Comparison of ENCODE assay signal across 9 mouse cellular contexts in genomic region chr9:63091971-63092528, GRCm38 (mm10). TPM values are rescaled to one million over a fixed set of nuclear protein-coding genes. Genes with fewer than 3 reads are reported as not detected.
DNase-seq lines count a peak whose midpoint lies in the region; TF ChIP-seq lines count a peak whose summit lies in the region.
"Had no signal": no experiment of that assay in that cellular context is flagged by ENCODE, and none has a peak within 500 bp of the region (broad histone marks: within the 10 kb centered on the region; RNA-seq: fewer than 3 reads in every experiment).

No protein-coding gene starts in this region.

- TF ChIP-seq CTCF in left cerebral cortex, adult 2 months (IDR thresholded peaks at IDR 0.05) = no peak

- DNase-seq in adrenal gland, adult 2 months = peak; percentile 56
- DNase-seq in embryo, embryonic 11 days = peak; percentile 90
- DNase-seq in gastrocnemius, postnatal 25 days = peak; percentile 78
- DNase-seq in induced T-regulatory cell, adult 2 months (ENCODE audit: low read depth) = peak; percentile 7
- peak; percentile 76 to 77 for DNase-seq in left cerebral cortex, adult 2 months (ENCODE audit: extremely low spot score in 1 of 2, low spot score in 2 of 2)
- DNase-seq in lung, postnatal 36 days = peak; percentile 80
- peak; percentile 81 for DNase-seq in right cerebral cortex, adult 18-20 months
- no peak for DNase-seq in B cell, adult 2 months

- intact Hi-C loops in left cerebral cortex, adult 2 months (cut with DNase I) = loop anchor here (2.0 kb wide), 2 partner anchors 33 kb away; no protein-coding TSS in a partner anchor

- peak overlapping the region; percentile 84 for H3K27ac ChIP-seq in left cerebral cortex, adult 2 months

- peak overlapping the region; percentile 37 for H3K4me3 ChIP-seq in left cerebral cortex, adult 2 months
- H3K4me3 ChIP-seq: erythroblast, embryonic 14.5 days had no signal

RNA-seq across cellular contexts. Expression of gene Skor1, which starts 56.7 kb away (rescaled TPM):
- under 1 TPM in 1 of 2 experiments, not detected in 1; 0.14 TPM for total RNA-seq in adrenal gland, adult 2 months (2021)
- 0.04 and 0.11 TPM in 2 replicates for polyA plus RNA-seq in adrenal gland, adult 2 months (2012; rRNA removed)
- under 1 TPM; 0.08 TPM for total RNA-seq in gastrocnemius, postnatal 25 days (2021)
- under 1 TPM; 0.28 to 0.29 TPM for total RNA-seq in left cerebral cortex, adult 2 months (2021)

Comparison
In these comparisons a context has a peak if more than half of its experiments do, and no peak if none do; other contexts are left out.
1. DNase-seq: peak in adrenal gland, adult 2 months (single experiment), embryo, embryonic 11 days (single experiment), gastrocnemius, postnatal 25 days (single experiment), induced T-regulatory cell, adult 2 months (single experiment), left cerebral cortex, adult 2 months (2 of 2), lung, postnatal 36 days (single experiment) and right cerebral cortex, adult 18-20 months (single experiment); none in B cell, adult 2 months (0 of 2).